Mouse (Mus musculus): ENCODE measurements around the gene Gde1. TPM values are rescaled to one million over a fixed set of nuclear protein-coding genes. Genes with fewer than 3 reads are reported as not detected.
A peak's percentile ranks its signal among the peaks of the same experiment; 100 is the strongest.

Gde1 gene
- polyA plus RNA-seq, 1 experiment from 2014 or later = 81.1 TPM

DNA sequence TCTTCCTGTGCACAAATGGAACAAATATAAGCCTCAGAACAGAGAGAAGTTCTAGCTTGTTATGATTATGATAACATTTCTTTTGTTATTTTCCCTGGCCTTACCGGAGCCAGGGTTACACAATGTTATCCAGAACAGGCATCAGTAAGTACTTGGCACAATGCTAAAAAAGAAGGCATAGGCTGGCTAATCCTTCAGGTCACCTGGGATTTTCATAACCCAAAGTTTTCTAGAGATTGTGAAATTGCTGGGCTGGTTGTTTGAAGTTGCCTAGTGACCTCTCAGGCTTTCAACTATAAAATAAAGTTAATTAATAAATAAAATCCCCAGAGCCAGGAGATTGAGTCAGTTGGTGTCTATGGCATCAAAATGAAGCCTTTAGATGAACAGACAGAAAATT is 9.3 kb upstream of the Gde1 start:
- H3K9me3 ChIP-seq (replicated peaks; ENCODE audit: control insufficient read depth, low read length) = no peaks in the 10 kb centered on the region
- H3K27me3 ChIP-seq (ENCODE audit: control insufficient read depth, insufficient read depth, low read length) = no peaks in the 10 kb centered on the region
- H3K4me1 ChIP-seq (ENCODE audit: control insufficient read depth, insufficient read depth, low read length) = no peaks in the 10 kb centered on the region
- no peak overlapping the region for H3K4me3 ChIP-seq (ENCODE audit: low read depth, low read length)
- no peak overlapping the region for H3K9ac ChIP-seq (replicated peaks; ENCODE audit: low read length)
- DNase-seq (ENCODE audit: low spot score) (no peak), ATAC-seq (replicated peaks; ENCODE audit: insufficient number of reproducible peaks, low FRiP score, low TSS enrichment, low read depth) (no peak)
- H3K27ac ChIP-seq (replicated peaks; ENCODE audit: low read depth, low read length) = no peak overlapping the region
- no peak overlapping the region for H3K4me2 ChIP-seq (ENCODE audit: low read depth, low read length)
- 95% methylated on average over 1 of the region's 1 CpGs for WGBS
- H3K36me3 ChIP-seq (replicated peaks; ENCODE audit: control insufficient read depth, insufficient read depth, low read depth, low read length) = no peaks in the 10 kb centered on the region

DNA sequence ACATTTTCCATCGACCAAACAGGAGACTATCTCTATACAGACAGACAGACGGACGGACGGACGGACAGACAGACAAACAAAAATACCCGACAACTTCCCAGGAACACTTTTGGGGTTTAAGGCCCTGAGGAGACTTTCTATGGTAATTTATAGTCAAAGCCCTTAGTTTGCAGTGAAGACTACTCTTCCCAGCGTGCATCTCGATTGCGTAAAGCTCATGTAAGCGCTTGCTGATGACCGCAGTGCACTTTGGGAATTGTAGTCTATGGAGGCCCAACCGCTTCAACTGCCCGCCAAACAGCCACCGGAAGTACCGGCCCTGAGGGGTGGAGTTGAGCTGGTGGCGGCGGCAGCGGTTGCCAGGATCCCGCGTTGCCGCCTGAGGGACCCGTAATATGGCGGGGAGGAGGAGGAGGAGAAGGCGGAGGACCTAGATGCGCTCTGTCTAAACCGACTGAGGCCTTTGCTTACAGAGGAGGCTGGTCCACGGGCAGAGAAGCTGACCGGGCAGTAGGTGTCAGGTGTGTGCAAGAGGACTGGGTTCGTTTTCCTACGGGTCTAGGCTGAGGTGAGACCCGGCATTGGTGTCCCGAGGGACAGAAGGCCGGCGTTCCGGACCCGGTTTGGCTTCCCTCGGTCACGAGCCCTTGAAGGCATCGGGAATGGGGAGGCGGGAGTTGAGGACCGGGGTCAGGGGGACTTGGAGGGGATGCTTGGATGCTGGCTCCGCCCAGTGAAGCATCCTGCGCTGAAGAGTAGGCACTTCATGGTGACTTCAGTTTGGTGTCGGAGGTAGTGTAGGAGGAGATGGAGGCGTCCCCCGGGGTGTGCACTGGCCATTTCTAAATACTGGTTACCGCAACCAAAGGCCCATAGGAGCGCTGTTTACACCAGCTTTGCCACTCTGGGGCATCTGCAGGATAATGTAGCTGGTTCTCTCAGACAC is 6.9 kb upstream of the Gde1 start, which contains the start of gene Ccp110:
TSS of gene Ccp110 (plus strand) at position 325 of the 946 bp plus-strand sequence.
- peak; percentile 94 for ATAC-seq (replicated peaks; ENCODE audit: insufficient number of reproducible peaks, low FRiP score, low TSS enrichment, low read depth)
- Histone ChIP-seq H3K4me1 (ENCODE audit: control insufficient read depth, insufficient read depth, low read length) (no peaks in the 10 kb centered on the region), H3K9me3 (replicated peaks; ENCODE audit: control insufficient read depth, low read length) (no peaks in the 10 kb centered on the region), H3K4me2 (ENCODE audit: low read depth, low read length) (peak within 1 kb of the TSS; percentile 66), H3K4me3 (ENCODE audit: low read depth, low read length) (peak within 1 kb of the TSS; percentile 82), H3K27ac (replicated peaks; ENCODE audit: low read depth, low read length) (no peak within 1 kb of the TSS), H3K9ac (replicated peaks; ENCODE audit: low read length) (peak within 1 kb of the TSS; percentile 74), H3K27me3 (ENCODE audit: control insufficient read depth, insufficient read depth, low read length) (no peaks in the 10 kb centered on the region), H3K36me3 (replicated peaks; ENCODE audit: control insufficient read depth, insufficient read depth, low read depth, low read length) (no peaks in the 10 kb centered on the region)
- DNase-seq (ENCODE audit: low spot score) = peak; percentile 98
- WGBS = under 1% methylated on average over 48 of the region's 48 CpGs

- Histone ChIP-seq H3K4me2 (ENCODE audit: low read depth, low read length) (no peak overlapping the region), H3K4me1 (ENCODE audit: control insufficient read depth, insufficient read depth, low read length) (no peaks in the 10 kb centered on the region), H3K27ac (replicated peaks; ENCODE audit: low read depth, low read length) (no peak overlapping the region), H3K4me3 (ENCODE audit: low read depth, low read length) (no peak overlapping the region), H3K9ac (replicated peaks; ENCODE audit: low read length) (no peak overlapping the region), H3K27me3 (ENCODE audit: control insufficient read depth, insufficient read depth, low read length) (no peaks in the 10 kb centered on the region), H3K9me3 (replicated peaks; ENCODE audit: control insufficient read depth, low read length) (no peaks in the 10 kb centered on the region), H3K36me3 (replicated peaks; ENCODE audit: control insufficient read depth, insufficient read depth, low read depth, low read length) (no peaks in the 10 kb centered on the region)
- no peak for DNase-seq (ENCODE audit: low spot score)
- ATAC-seq (replicated peaks; ENCODE audit: insufficient number of reproducible peaks, low FRiP score, low TSS enrichment, low read depth) = no peak
- WGBS = 73% methylated on average over 5 of the region's 5 CpGs
Measured at GRCm38 (mm10) chr7:118710776-118711175, 5.2 kb upstream of the Gde1 start.

DNA sequence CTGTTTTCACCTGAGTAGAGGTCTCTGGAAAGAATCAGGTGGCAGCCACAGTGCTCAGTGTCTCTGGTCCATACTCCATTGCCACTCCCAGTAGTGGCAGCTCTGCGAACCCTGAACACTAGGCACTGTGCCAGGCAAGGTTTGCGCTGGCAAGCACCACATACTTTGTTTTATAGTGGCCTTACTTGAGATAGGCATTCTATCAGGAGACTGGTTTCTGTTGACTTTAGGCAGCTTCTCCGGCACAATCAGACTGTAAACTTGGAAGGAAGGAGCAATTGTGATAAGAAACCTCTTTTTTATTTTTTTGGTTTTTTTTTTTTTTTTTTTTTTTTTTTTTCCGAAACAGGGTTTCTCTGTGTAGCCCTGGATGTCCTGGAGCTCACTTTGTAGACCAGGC is 2.4 kb upstream of the Gde1 start:
- DNase-seq (ENCODE audit: low spot score) (no peak), ATAC-seq (replicated peaks; ENCODE audit: insufficient number of reproducible peaks, low FRiP score, low TSS enrichment, low read depth) (no peak)

DNA sequence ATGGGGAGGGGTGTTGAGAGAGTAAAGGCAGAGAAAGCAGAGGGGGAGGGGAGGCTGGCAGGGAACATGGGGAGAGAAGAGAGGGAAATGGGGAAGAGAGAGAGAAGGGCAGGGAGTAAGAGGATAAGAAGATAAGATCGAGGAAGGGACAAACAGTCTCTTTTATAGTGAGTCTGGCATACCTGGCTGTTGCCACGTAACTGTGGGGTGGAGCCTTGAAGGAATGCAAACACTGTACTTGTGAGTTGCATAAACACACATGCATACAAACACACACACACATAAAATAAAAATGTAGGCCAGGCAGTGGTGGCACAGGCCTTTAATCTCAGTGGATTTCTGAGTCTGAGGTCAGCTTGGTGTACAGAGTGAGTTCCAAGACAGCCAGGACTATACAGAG is 1.6 kb upstream of the Gde1 start:
- Histone ChIP-seq H3K9ac (replicated peaks; ENCODE audit: low read length) (no peak overlapping the region), H3K27me3 (ENCODE audit: control insufficient read depth, insufficient read depth, low read length) (no peaks in the 10 kb centered on the region), H3K36me3 (replicated peaks; ENCODE audit: control insufficient read depth, insufficient read depth, low read depth, low read length) (no peaks in the 10 kb centered on the region), H3K27ac (replicated peaks; ENCODE audit: low read depth, low read length) (no peak overlapping the region), H3K9me3 (replicated peaks; ENCODE audit: control insufficient read depth, low read length) (no peaks in the 10 kb centered on the region), H3K4me1 (ENCODE audit: control insufficient read depth, insufficient read depth, low read length) (peaks cover 2% of the 10 kb centered on the region; the same call in 1 of the 2 replicates), H3K4me3 (ENCODE audit: low read depth, low read length) (no peak overlapping the region), H3K4me2 (ENCODE audit: low read depth, low read length) (no peak overlapping the region)
- ATAC-seq (replicated peaks; ENCODE audit: insufficient number of reproducible peaks, low FRiP score, low TSS enrichment, low read depth) (no peak), DNase-seq (ENCODE audit: low spot score) (no peak)
- 75% methylated on average over 2 of the region's 2 CpGs for WGBS

More for the DNA sequence above, 2.4 kb upstream of the Gde1 start:
- Histone ChIP-seq H3K4me2 (ENCODE audit: low read depth, low read length) (no peak overlapping the region), H3K4me1 (ENCODE audit: control insufficient read depth, insufficient read depth, low read length) (peaks cover 2% of the 10 kb centered on the region; the same call in 1 of the 2 replicates), H3K27me3 (ENCODE audit: control insufficient read depth, insufficient read depth, low read length) (no peaks in the 10 kb centered on the region), H3K4me3 (ENCODE audit: low read depth, low read length) (no peak overlapping the region), H3K9me3 (replicated peaks; ENCODE audit: control insufficient read depth, low read length) (no peaks in the 10 kb centered on the region), H3K27ac (replicated peaks; ENCODE audit: low read depth, low read length) (no peak overlapping the region), H3K9ac (replicated peaks; ENCODE audit: low read length) (no peak overlapping the region), H3K36me3 (replicated peaks; ENCODE audit: control insufficient read depth, insufficient read depth, low read depth, low read length) (no peaks in the 10 kb centered on the region)
- 75% methylated on average over 4 of the region's 4 CpGs for whole genome bisulfite sequencing

- Histone ChIP-seq H3K9me3 (replicated peaks; ENCODE audit: control insufficient read depth, low read length) (no peaks in the 10 kb centered on the region), H3K4me1 (ENCODE audit: control insufficient read depth, insufficient read depth, low read length) (peaks cover 2% of the 10 kb centered on the region; the same call in 1 of the 2 replicates), H3K9ac (replicated peaks; ENCODE audit: low read length) (no peak overlapping the region), H3K36me3 (replicated peaks; ENCODE audit: control insufficient read depth, insufficient read depth, low read depth, low read length) (no peaks in the 10 kb centered on the region), H3K27me3 (ENCODE audit: control insufficient read depth, insufficient read depth, low read length) (no peaks in the 10 kb centered on the region), H3K4me2 (ENCODE audit: low read depth, low read length) (no peak overlapping the region), H3K27ac (replicated peaks; ENCODE audit: low read depth, low read length) (no peak overlapping the region), H3K4me3 (ENCODE audit: low read depth, low read length) (no peak overlapping the region)
- 90% methylated on average over 5 of the region's 5 CpGs for WGBS
- ATAC-seq (replicated peaks; ENCODE audit: insufficient number of reproducible peaks, low FRiP score, low TSS enrichment, low read depth) (no peak), DNase-seq (ENCODE audit: low spot score) (no peak)
Measured at GRCm38 (mm10) chr7:118706488-118706887, 910 bp upstream of the Gde1 start.

- Histone ChIP-seq H3K4me1 (ENCODE audit: control insufficient read depth, insufficient read depth, low read length) (peaks cover 2% of the 10 kb centered on the region; the same call in 1 of the 2 replicates), H3K27ac (replicated peaks; ENCODE audit: low read depth, low read length) (no peak overlapping the region), H3K27me3 (ENCODE audit: control insufficient read depth, insufficient read depth, low read length) (no peaks in the 10 kb centered on the region), H3K9me3 (replicated peaks; ENCODE audit: control insufficient read depth, low read length) (no peaks in the 10 kb centered on the region), H3K4me3 (ENCODE audit: low read depth, low read length) (peak overlapping the region; percentile 90), H3K36me3 (replicated peaks; ENCODE audit: control insufficient read depth, insufficient read depth, low read depth, low read length) (no peaks in the 10 kb centered on the region), H3K4me2 (ENCODE audit: low read depth, low read length) (peak overlapping the region; percentile 86), H3K9ac (replicated peaks; ENCODE audit: low read length) (no peak overlapping the region)
- ATAC-seq (replicated peaks; ENCODE audit: insufficient number of reproducible peaks, low FRiP score, low TSS enrichment, low read depth) (no peak), DNase-seq (ENCODE audit: low spot score) (no peak)
- 29% methylated on average over 6 of the region's 6 CpGs for WGBS
Measured at GRCm38 (mm10) chr7:118706051-118706450, 473 bp upstream of the Gde1 start.

Measured in embryonic facial prominence, embryonic 11.5 days (tissue).